Mouse (Mus musculus): ENCODE data around the gene Bhlha9. TPM values are rescaled to one million over a fixed set of nuclear protein-coding genes. Genes with fewer than 3 reads are reported as not detected.

Bhlha9 gene
- total and polyA plus RNA-seq, 3 experiments, result not detected

- H3K9ac ChIP-seq (ENCODE audit: control insufficient read depth, low read depth, low read length, poor library complexity, severe bottlenecking), result no peak overlapping the region
- no peak for DNase-seq (ENCODE audit: low read depth, low spot score)
- no peaks in the 10 kb centered on the region for H3K79me2 ChIP-seq (ENCODE audit: control insufficient read depth, insufficient read depth, low read length, poor library complexity)
- H3K36me3 ChIP-seq (ENCODE audit: control insufficient read depth in 1 of 2, insufficient read depth in 2 of 2, low read length in 2 of 2), result no peaks in the 10 kb centered on the region
- TF ChIP-seq SIN3A (IDR thresholded peaks at IDR 0.05; ENCODE audit: low read length), result no peak
- TF ChIP-seq ZC3H11A (IDR thresholded peaks at IDR 0.05; ENCODE audit: low read depth, low read length), result no peak
- TF ChIP-seq UBTF (IDR thresholded peaks at IDR 0.05; ENCODE audit: borderline replicate concordance, insufficient read depth, low read depth, low read length), result no peak
- no peak for TF ChIP-seq GABPA (IDR thresholded peaks at IDR 0.05; ENCODE audit: low read depth, low read length)
- no peak for TF ChIP-seq HCFC1 (IDR thresholded peaks at IDR 0.05; ENCODE audit: low read depth, low read length)
- TF ChIP-seq MYB (IDR thresholded peaks at IDR 0.05; ENCODE audit: low read depth, low read length), result no peak
- TF ChIP-seq CTCF (IDR thresholded peaks at IDR 0.05 in 2 of 3, conservative IDR thresholded peaks at IDR 0.05 in 1 of 3; ENCODE audit: control insufficient read depth in 1 of 3, insufficient read depth in 1 of 3, low read depth in 2 of 3, low read length in 3 of 3, poor library complexity in 1 of 3, severe bottlenecking in 1 of 3), result no peak
- no peak overlapping the region for H3K27ac ChIP-seq (ENCODE audit: control insufficient read depth, low read depth, low read length)
- H3K9me3 ChIP-seq (replicated peaks; ENCODE audit: insufficient read depth, low read length), result no peaks in the 10 kb centered on the region
- H3K27me3 ChIP-seq (ENCODE audit: control insufficient read depth in 1 of 2, insufficient read depth in 2 of 2, low read length in 2 of 2), result peaks cover 2 to 3% of the 10 kb centered on the region in 2 experiments; a peak in 3 of 4 replicates
- no peaks in the 10 kb centered on the region for H3K4me1 ChIP-seq (ENCODE audit: control insufficient read depth in 1 of 2, insufficient read depth in 2 of 2, low read length in 2 of 2)
- no peak overlapping the region for H3K4me3 ChIP-seq (ENCODE audit: control insufficient read depth in 1 of 2, insufficient read depth in 1 of 2, low read depth in 2 of 2, low read length in 2 of 2)
These were observed 13.3 kb downstream of the Bhlha9 start for GRCm38 (mm10) chr11:76685604-76686003.

- TF ChIP-seq SIN3A (IDR thresholded peaks at IDR 0.05; ENCODE audit: low read length) (no peak), SMC3 (IDR thresholded peaks at IDR 0.05; ENCODE audit: low read depth, low read length) (no peak), RAD21 (IDR thresholded peaks at IDR 0.05; ENCODE audit: low read depth, low read length) (no peak), MXI1 (IDR thresholded peaks at IDR 0.05; ENCODE audit: low read depth, low read length) (no peak), KAT2A (conservative IDR thresholded peaks at IDR 0.05; ENCODE audit: low read depth, low read length) (no peak), USF2 (IDR thresholded peaks at IDR 0.05; ENCODE audit: borderline replicate concordance in 1 of 2, insufficient read depth in 1 of 2, low read depth in 1 of 2, low read length in 2 of 2) (no peak), MYC (IDR thresholded peaks at IDR 0.05; ENCODE audit: low read depth, low read length) (no peak), ZMIZ1 (IDR thresholded peaks at IDR 0.05; ENCODE audit: low read depth, low read length) (no peak), NRF1 (IDR thresholded peaks at IDR 0.05; ENCODE audit: insufficient read depth, low read depth, low read length, poor library complexity, severe bottlenecking) (no peak), MYB (IDR thresholded peaks at IDR 0.05; ENCODE audit: low read depth, low read length) (no peak), GABPA (IDR thresholded peaks at IDR 0.05; ENCODE audit: low read depth, low read length) (no peak), USF1 (IDR thresholded peaks at IDR 0.05; ENCODE audit: low read depth, low read length) (no peak), GATA1 (IDR thresholded peaks at IDR 0.05; ENCODE audit: low read depth, low read length) (no peak), JUND (IDR thresholded peaks at IDR 0.05; ENCODE audit: low read depth, low read length) (no peak), ELF1 (IDR thresholded peaks at IDR 0.05; ENCODE audit: low read depth, low read length) (no peak), E2F4 (IDR thresholded peaks at IDR 0.05; ENCODE audit: borderline replicate concordance, low read depth, low read length) (no peak), HCFC1 (IDR thresholded peaks at IDR 0.05; ENCODE audit: low read depth, low read length) (no peak), CHD1 (IDR thresholded peaks at IDR 0.05; ENCODE audit: low read depth, low read length) (no peak), BHLHE40 (IDR thresholded peaks at IDR 0.05; ENCODE audit: borderline replicate concordance, low read depth, low read length) (no peak)
- no peak for DNase-seq (ENCODE audit: low read depth, low spot score)
- peaks cover 0 to 2% of the 10 kb centered on the region in 2 experiments; a peak in 1 of 4 replicates for H3K27me3 ChIP-seq (ENCODE audit: control insufficient read depth in 1 of 2, insufficient read depth in 2 of 2, low read length in 2 of 2)
These were observed 19.8 kb downstream of the Bhlha9 start for GRCm38 (mm10) chr11:76692096-76692495.

More at GRCm38 (mm10) chr11:76692096-76692495, 19.8 kb downstream of the Bhlha9 start:
- Histone ChIP-seq H3K9me3 (replicated peaks; ENCODE audit: insufficient read depth, low read length) (no peaks in the 10 kb centered on the region), H3K27ac (ENCODE audit: control insufficient read depth, low read depth, low read length) (no peak overlapping the region), H3K4me3 (ENCODE audit: control insufficient read depth in 1 of 2, insufficient read depth in 1 of 2, low read depth in 2 of 2, low read length in 2 of 2) (no peak overlapping the region), H3K79me2 (ENCODE audit: control insufficient read depth, insufficient read depth, low read length, poor library complexity) (no peaks in the 10 kb centered on the region), H3K36me3 (ENCODE audit: control insufficient read depth in 1 of 2, insufficient read depth in 2 of 2, low read length in 2 of 2) (no peaks in the 10 kb centered on the region), H3K9ac (ENCODE audit: control insufficient read depth, low read depth, low read length, poor library complexity, severe bottlenecking) (no peak overlapping the region), H3K4me1 (ENCODE audit: control insufficient read depth in 1 of 2, insufficient read depth in 2 of 2, low read length in 2 of 2) (no peaks in the 10 kb centered on the region)

All from MEL (cell line).